Mouse (Mus musculus): ENCODE results near the gene St6galnac5. TPM values are rescaled to one million over a fixed set of nuclear protein-coding genes. Genes with fewer than 3 reads are reported as not detected.

St6galnac5 gene
- polyA plus RNA-seq, 1 experiment from 2014 or later: 0.27 TPM

GRCm38 (mm10) chr3:152951634-152952545 is 30.2 kb downstream of the St6galnac5 start:
- H3K27ac ChIP-seq (ENCODE audit: low read depth, low read length): no peak overlapping the region
- ATAC-seq: no peak

GRCm38 (mm10) chr3:152950914-152951313 is 31.1 kb downstream of the St6galnac5 start:
- peak; percentile 23; the same call in 1 of the 2 replicates for TF ChIP-seq CTCF (IDR thresholded peaks at IDR 0.05; ENCODE audit: low read depth)
- no peak overlapping the region for H3K9ac ChIP-seq (ENCODE audit: low read depth, low read length)
- no peak for ATAC-seq

More at GRCm38 (mm10) chr3:152951634-152952545, 30.2 kb downstream of the St6galnac5 start:
- Histone ChIP-seq H3K4me3 (ENCODE audit: low read depth, low read length) (no peak overlapping the region), H3K4me1 (replicated peaks; ENCODE audit: control insufficient read depth, insufficient read depth, low read length) (no peaks in the 10 kb centered on the region), H3K9ac (ENCODE audit: low read depth, low read length) (no peak overlapping the region), H3K36me3 (ENCODE audit: control insufficient read depth, insufficient read depth) (no peaks in the 10 kb centered on the region), H3K27me3 (replicated peaks; ENCODE audit: control insufficient read depth, insufficient read depth, low read length) (no peaks in the 10 kb centered on the region), H3K4me2 (replicated peaks; ENCODE audit: low read depth) (no peak overlapping the region), H3K9me3 (ENCODE audit: control insufficient read depth) (no peaks in the 10 kb centered on the region)
- no peak for TF ChIP-seq CTCF (IDR thresholded peaks at IDR 0.05; ENCODE audit: low read depth)
- WGBS: 50% methylated on average over 11 of the region's 11 CpGs

GRCm38 (mm10) chr3:152950299-152950698 is 31.7 kb downstream of the St6galnac5 start:
- Histone ChIP-seq H3K27ac (ENCODE audit: low read depth, low read length) (no peak overlapping the region), H3K4me1 (replicated peaks; ENCODE audit: control insufficient read depth, insufficient read depth, low read length) (no peaks in the 10 kb centered on the region), H3K9me3 (ENCODE audit: control insufficient read depth) (no peaks in the 10 kb centered on the region), H3K9ac (ENCODE audit: low read depth, low read length) (no peak overlapping the region), H3K4me2 (replicated peaks; ENCODE audit: low read depth) (no peak overlapping the region), H3K36me3 (ENCODE audit: control insufficient read depth, insufficient read depth) (no peaks in the 10 kb centered on the region), H3K27me3 (replicated peaks; ENCODE audit: control insufficient read depth, insufficient read depth, low read length) (no peaks in the 10 kb centered on the region), H3K4me3 (ENCODE audit: low read depth, low read length) (no peak overlapping the region)
- ATAC-seq: no peak
- TF ChIP-seq CTCF (IDR thresholded peaks at IDR 0.05; ENCODE audit: low read depth): no peak
- WGBS: 97% methylated on average over 5 of the region's 5 CpGs

More at GRCm38 (mm10) chr3:152950914-152951313, 31.1 kb downstream of the St6galnac5 start:
- Histone ChIP-seq H3K27me3 (replicated peaks; ENCODE audit: control insufficient read depth, insufficient read depth, low read length) (no peaks in the 10 kb centered on the region), H3K4me2 (replicated peaks; ENCODE audit: low read depth) (no peak overlapping the region), H3K36me3 (ENCODE audit: control insufficient read depth, insufficient read depth) (no peaks in the 10 kb centered on the region), H3K4me1 (replicated peaks; ENCODE audit: control insufficient read depth, insufficient read depth, low read length) (no peaks in the 10 kb centered on the region), H3K27ac (ENCODE audit: low read depth, low read length) (no peak overlapping the region), H3K9me3 (ENCODE audit: control insufficient read depth) (no peaks in the 10 kb centered on the region), H3K4me3 (ENCODE audit: low read depth, low read length) (no peak overlapping the region)
- 94% methylated on average over 9 of the region's 9 CpGs for WGBS

- Histone ChIP-seq H3K4me3 (ENCODE audit: low read depth, low read length) (no peak overlapping the region), H3K27ac (ENCODE audit: low read depth, low read length) (no peak overlapping the region), H3K4me1 (replicated peaks; ENCODE audit: control insufficient read depth, insufficient read depth, low read length) (no peaks in the 10 kb centered on the region), H3K36me3 (ENCODE audit: control insufficient read depth, insufficient read depth) (no peaks in the 10 kb centered on the region), H3K9ac (ENCODE audit: low read depth, low read length) (no peak overlapping the region), H3K27me3 (replicated peaks; ENCODE audit: control insufficient read depth, insufficient read depth, low read length) (no peaks in the 10 kb centered on the region), H3K4me2 (replicated peaks; ENCODE audit: low read depth) (no peak overlapping the region), H3K9me3 (ENCODE audit: control insufficient read depth) (no peaks in the 10 kb centered on the region)
- ATAC-seq: no peak
- 90% methylated on average over 15 of the region's 15 CpGs for WGBS
- TF ChIP-seq CTCF (IDR thresholded peaks at IDR 0.05; ENCODE audit: low read depth): no peak
These were observed 32.7 kb downstream of the St6galnac5 start for GRCm38 (mm10) chr3:152949233-152949777.

- H3K9ac ChIP-seq (ENCODE audit: low read depth, low read length): no peak overlapping the region
- TF ChIP-seq CTCF (IDR thresholded peaks at IDR 0.05; ENCODE audit: low read depth): no peak
- H3K4me1 ChIP-seq (replicated peaks; ENCODE audit: control insufficient read depth, insufficient read depth, low read length): no peaks in the 10 kb centered on the region
- no peaks in the 10 kb centered on the region for H3K27me3 ChIP-seq (replicated peaks; ENCODE audit: control insufficient read depth, insufficient read depth, low read length)
- ATAC-seq: no peak
- no peak overlapping the region for H3K27ac ChIP-seq (ENCODE audit: low read depth, low read length)
- no peaks in the 10 kb centered on the region for H3K36me3 ChIP-seq (ENCODE audit: control insufficient read depth, insufficient read depth)
- no peak overlapping the region for H3K4me2 ChIP-seq (replicated peaks; ENCODE audit: low read depth)
- H3K4me3 ChIP-seq (ENCODE audit: low read depth, low read length): no peak overlapping the region
- no peaks in the 10 kb centered on the region for H3K9me3 ChIP-seq (ENCODE audit: control insufficient read depth)
- WGBS: 77% methylated on average over 7 of the region's 7 CpGs
These were observed 33.5 kb downstream of the St6galnac5 start for GRCm38 (mm10) chr3:152948556-152948955.

GRCm38 (mm10) chr3:152947031-152947640 is 34.9 kb downstream of the St6galnac5 start:
- 83% methylated on average over 11 of the region's 11 CpGs for WGBS
- no peak for ATAC-seq
- H3K9ac ChIP-seq (ENCODE audit: low read depth, low read length): no peak overlapping the region
- no peak overlapping the region for H3K4me2 ChIP-seq (replicated peaks; ENCODE audit: low read depth)
- H3K27ac ChIP-seq (ENCODE audit: low read depth, low read length): no peak overlapping the region
- no peaks in the 10 kb centered on the region for H3K27me3 ChIP-seq (replicated peaks; ENCODE audit: control insufficient read depth, insufficient read depth, low read length)
- TF ChIP-seq CTCF (IDR thresholded peaks at IDR 0.05; ENCODE audit: low read depth): no peak
- no peaks in the 10 kb centered on the region for H3K4me1 ChIP-seq (replicated peaks; ENCODE audit: control insufficient read depth, insufficient read depth, low read length)
- H3K4me3 ChIP-seq (ENCODE audit: low read depth, low read length): no peak overlapping the region
- H3K36me3 ChIP-seq (ENCODE audit: control insufficient read depth, insufficient read depth): no peaks in the 10 kb centered on the region
- H3K9me3 ChIP-seq (ENCODE audit: control insufficient read depth): no peaks in the 10 kb centered on the region

Data from intestine, postnatal 0 days (tissue).